Mouse (Mus musculus): ENCODE results near the gene Gm17078.

- TF ChIP-seq CTCF (IDR thresholded peaks at IDR 0.05; ENCODE audit: low read depth) = no peak
- TF ChIP-seq EP300 (IDR thresholded peaks at IDR 0.05; ENCODE audit: low read depth) = no peak
Observed at GRCm38 (mm10) chr14:51611210-51611609, at the start of gene Gm17078.

Measured in liver, postnatal 0 days (tissue).